Mouse (Mus musculus): Measurements from ENCODE around the gene Kcnab3. TPM values are rescaled to one million over a fixed set of nuclear protein-coding genes. Genes with fewer than 3 reads are reported as not detected.
A peak's percentile ranks its signal among the peaks of the same experiment; 100 is the strongest.

Gene Kcnab3
- polyA plus RNA-seq, 1 experiment from 2014 or later: 5.1 TPM

DNA sequence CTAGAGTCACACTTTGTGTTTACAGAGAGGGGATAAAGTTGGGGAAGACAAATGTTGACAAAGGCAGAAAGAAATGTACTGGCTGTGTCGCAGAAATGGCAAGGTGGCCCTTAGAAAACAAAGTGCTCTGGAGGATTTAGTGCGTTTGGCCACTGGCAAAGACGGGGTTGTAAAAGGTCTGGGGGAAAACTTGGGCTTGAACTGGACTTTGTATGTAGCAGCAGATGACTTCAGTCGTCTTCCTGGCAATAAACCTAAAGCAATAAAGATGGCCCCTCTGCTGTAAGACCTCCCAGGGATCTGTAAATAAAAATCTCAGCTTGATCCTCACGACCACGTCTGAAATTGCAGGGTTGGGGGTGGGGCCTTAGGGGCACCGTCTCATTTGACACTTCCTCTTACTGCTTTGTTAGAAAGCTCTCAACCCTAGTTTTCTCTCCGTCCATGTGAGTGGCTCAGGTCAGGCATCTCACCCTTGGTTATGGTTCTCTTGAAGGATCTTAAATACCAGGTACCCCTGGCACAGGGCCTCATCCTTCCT, 6.7 kb downstream of the Kcnab3 start:
- Histone ChIP-seq H3K4me2 (replicated peaks) (peak overlapping the region; percentile 62), H3K9ac (replicated peaks) (peak overlapping the region; percentile 67; the same call in 1 of the 2 replicates), H3K4me1 (peaks cover 16% of the 10 kb centered on the region), H3K9me3 (no peaks in the 10 kb centered on the region), H3K27me3 (no peaks in the 10 kb centered on the region), H3K36me3 (no peaks in the 10 kb centered on the region), H3K4me3 (peak overlapping the region; percentile 47), H3K27ac (replicated peaks) (peak overlapping the region; percentile 74)
- no peak for ATAC-seq (replicated peaks)
- WGBS: 49% methylated on average over 8 of the region's 8 CpGs

- no peak for ATAC-seq (replicated peaks)
- Histone ChIP-seq H3K27ac (replicated peaks) (no peak overlapping the region), H3K27me3 (no peaks in the 10 kb centered on the region), H3K4me1 (peaks cover 16% of the 10 kb centered on the region), H3K9me3 (no peaks in the 10 kb centered on the region), H3K9ac (replicated peaks) (no peak overlapping the region), H3K4me2 (replicated peaks) (no peak overlapping the region), H3K4me3 (no peak overlapping the region), H3K36me3 (no peaks in the 10 kb centered on the region)
- 67% methylated on average over 3 of the region's 3 CpGs for WGBS
These were observed 7.9 kb downstream of the Kcnab3 start for GRCm38 (mm10) chr11:69333922-69334321.

GRCm38 (mm10) chr11:69334796-69335195, 8.7 kb downstream of the Kcnab3 start:
- ATAC-seq (replicated peaks): no peak
- WGBS: 63% methylated on average over 4 of the region's 4 CpGs
- Histone ChIP-seq H3K9ac (replicated peaks) (no peak overlapping the region), H3K4me2 (replicated peaks) (no peak overlapping the region), H3K27ac (replicated peaks) (no peak overlapping the region), H3K4me1 (peaks cover 20% of the 10 kb centered on the region), H3K4me3 (no peak overlapping the region), H3K36me3 (no peaks in the 10 kb centered on the region), H3K9me3 (no peaks in the 10 kb centered on the region), H3K27me3 (no peaks in the 10 kb centered on the region)

GRCm38 (mm10) chr11:69340161-69341131, 14.4 kb downstream of the Kcnab3 start, which contains the start of gene Rnf227:
Gene Rnf227 (plus strand): TSS chr11:69340461.
- peak within 1 kb of the TSS; percentile 95 for H3K27ac ChIP-seq (replicated peaks)
- peak within 1 kb of the TSS; percentile 87 for H3K4me3 ChIP-seq
- no peaks in the 10 kb centered on the region for H3K9me3 ChIP-seq
- no peaks in the 10 kb centered on the region for H3K27me3 ChIP-seq
- peak within 1 kb of the TSS; percentile 98 for H3K4me2 ChIP-seq (replicated peaks)
- H3K4me1 ChIP-seq: peaks cover 23% of the 10 kb centered on the region
- 2% methylated on average over 93 of the region's 99 CpGs for whole genome bisulfite sequencing
- peak; percentile 92 for ATAC-seq (replicated peaks)
- H3K9ac ChIP-seq (replicated peaks): peak within 1 kb of the TSS; percentile 83
- peaks cover 28% of the 10 kb centered on the region for H3K36me3 ChIP-seq

- Histone ChIP-seq H3K9ac (replicated peaks) (no peak overlapping the region), H3K4me2 (replicated peaks) (no peak overlapping the region), H3K4me1 (peaks cover 6% of the 10 kb centered on the region), H3K36me3 (peaks cover 84% of the 10 kb centered on the region), H3K27ac (replicated peaks) (no peak overlapping the region), H3K4me3 (no peak overlapping the region), H3K9me3 (no peaks in the 10 kb centered on the region), H3K27me3 (no peaks in the 10 kb centered on the region)
- WGBS: 91% methylated on average over 26 of the region's 26 CpGs
- no peak for ATAC-seq (replicated peaks)
These were observed 20.4 kb downstream of the Kcnab3 start for GRCm38 (mm10) chr11:69346441-69346840.

- Histone ChIP-seq H3K4me2 (replicated peaks) (no peak overlapping the region), H3K9ac (replicated peaks) (no peak overlapping the region), H3K9me3 (no peaks in the 10 kb centered on the region), H3K4me1 (no peaks in the 10 kb centered on the region), H3K4me3 (no peak overlapping the region), H3K27me3 (no peaks in the 10 kb centered on the region), H3K36me3 (peaks cover 99% of the 10 kb centered on the region), H3K27ac (replicated peaks) (no peak overlapping the region)
- 96% methylated on average over 5 of the region's 5 CpGs for WGBS
- ATAC-seq (replicated peaks): no peak
These were observed 30.5 kb downstream of the Kcnab3 start for GRCm38 (mm10) chr11:69356544-69356943.

DNA sequence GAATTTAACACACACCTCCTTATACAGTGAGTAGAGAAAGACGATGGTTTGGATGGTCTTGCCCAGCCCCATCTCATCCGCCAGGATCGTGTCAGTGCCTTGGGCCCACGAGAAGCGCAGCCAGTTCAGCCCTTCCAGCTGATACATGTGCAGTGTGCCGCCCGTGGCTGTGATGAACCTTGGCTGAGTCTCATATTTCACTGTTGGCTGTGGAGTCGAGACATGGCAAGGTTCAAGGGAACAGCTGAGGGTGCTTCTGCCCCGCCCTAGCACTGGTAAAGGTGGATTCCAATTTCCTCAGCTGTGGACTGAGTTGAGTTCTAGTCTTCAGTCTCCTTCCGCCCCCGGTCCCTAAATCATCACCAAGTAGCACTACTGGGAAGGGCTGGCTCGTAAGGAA, 31.6 kb downstream of the Kcnab3 start:
- ATAC-seq (replicated peaks): no peak
- Histone ChIP-seq H3K4me3 (no peak overlapping the region), H3K36me3 (peaks cover 99% of the 10 kb centered on the region), H3K9ac (replicated peaks) (no peak overlapping the region), H3K4me1 (peaks cover 4% of the 10 kb centered on the region; the same call in 1 of the 2 replicates), H3K27me3 (no peaks in the 10 kb centered on the region), H3K4me2 (replicated peaks) (no peak overlapping the region), H3K27ac (replicated peaks) (no peak overlapping the region), H3K9me3 (no peaks in the 10 kb centered on the region)
- 96% methylated on average over 12 of the region's 12 CpGs for WGBS

- no peak overlapping the region for H3K4me2 ChIP-seq (replicated peaks)
- H3K36me3 ChIP-seq: peaks cover 69% of the 10 kb centered on the region
- no peak overlapping the region for H3K9ac ChIP-seq (replicated peaks)
- 45% methylated on average over 7 of the region's 7 CpGs for WGBS
- H3K27ac ChIP-seq (replicated peaks): peak overlapping the region; percentile 53
- peaks cover 32% of the 10 kb centered on the region for H3K4me1 ChIP-seq
- no peak overlapping the region for H3K4me3 ChIP-seq
- ATAC-seq (replicated peaks): no peak
- H3K9me3 ChIP-seq: no peaks in the 10 kb centered on the region
- no peaks in the 10 kb centered on the region for H3K27me3 ChIP-seq
These were observed 36.0 kb downstream of the Kcnab3 start for GRCm38 (mm10) chr11:69362021-69362420.

GRCm38 (mm10) chr11:69362479-69362878, 36.4 kb downstream of the Kcnab3 start:
- Histone ChIP-seq H3K4me2 (replicated peaks) (no peak overlapping the region), H3K9ac (replicated peaks) (no peak overlapping the region), H3K4me3 (no peak overlapping the region), H3K36me3 (peaks cover 64% of the 10 kb centered on the region), H3K4me1 (peaks cover 35% of the 10 kb centered on the region), H3K9me3 (no peaks in the 10 kb centered on the region), H3K27ac (replicated peaks) (no peak overlapping the region), H3K27me3 (no peaks in the 10 kb centered on the region)
- ATAC-seq (replicated peaks): no peak
- WGBS: 84% methylated on average over 2 of the region's 2 CpGs

DNA sequence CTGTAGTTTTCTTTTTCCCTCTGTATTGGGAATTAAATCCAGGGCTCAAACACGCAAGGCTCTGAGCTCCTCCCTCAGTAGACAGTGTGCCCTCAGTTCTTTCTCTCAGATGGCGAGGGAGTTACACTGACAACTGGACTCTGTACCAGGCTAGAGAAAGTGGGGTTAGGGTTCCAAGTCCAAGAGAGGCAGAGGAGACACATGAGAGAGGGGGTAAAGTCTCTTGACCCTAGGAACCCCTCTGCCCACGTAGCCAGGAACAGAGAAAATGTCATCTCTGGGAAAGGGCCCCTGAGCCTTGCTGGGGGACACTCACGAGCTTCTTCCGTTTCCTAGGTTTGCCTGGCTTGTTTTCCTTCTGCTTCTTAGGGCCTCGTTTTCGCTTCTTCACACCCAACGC, 38.3 kb downstream of the Kcnab3 start:
- H3K27me3 ChIP-seq: no peaks in the 10 kb centered on the region
- ATAC-seq (replicated peaks): no peak
- no peaks in the 10 kb centered on the region for H3K9me3 ChIP-seq
- peak overlapping the region; percentile 95 for H3K4me2 ChIP-seq (replicated peaks)
- no peak overlapping the region for H3K4me3 ChIP-seq
- peak overlapping the region; percentile 100 for H3K27ac ChIP-seq (replicated peaks)
- peak overlapping the region; percentile 28; the same call in 1 of the 2 replicates for H3K9ac ChIP-seq (replicated peaks)
- H3K4me1 ChIP-seq: peaks cover 41% of the 10 kb centered on the region
- H3K36me3 ChIP-seq: peaks cover 45% of the 10 kb centered on the region
- WGBS: 49% methylated on average over 8 of the region's 8 CpGs

GRCm38 (mm10) chr11:69364910-69365309, 38.9 kb downstream of the Kcnab3 start:
- peaks cover 45% of the 10 kb centered on the region for H3K4me1 ChIP-seq
- ATAC-seq (replicated peaks): peak; percentile 60

GRCm38 (mm10) chr11:69365722-69366121, 39.7 kb downstream of the Kcnab3 start:
- Histone ChIP-seq H3K9me3 (no peaks in the 10 kb centered on the region), H3K9ac (replicated peaks) (peak overlapping the region; percentile 100), H3K4me1 (peaks cover 50% of the 10 kb centered on the region), H3K27me3 (no peaks in the 10 kb centered on the region), H3K4me3 (peak overlapping the region; percentile 94), H3K4me2 (replicated peaks) (peak overlapping the region; percentile 95), H3K36me3 (peaks cover 32% of the 10 kb centered on the region), H3K27ac (replicated peaks) (peak overlapping the region; percentile 100)
- no peak for ATAC-seq (replicated peaks)
- 18% methylated on average over 6 of the region's 6 CpGs for WGBS

More at GRCm38 (mm10) chr11:69364910-69365309, 38.9 kb downstream of the Kcnab3 start:
- H3K4me2 ChIP-seq (replicated peaks): peak overlapping the region; percentile 95
- under 1% methylated on average over 6 of the region's 6 CpGs for WGBS
- no peaks in the 10 kb centered on the region for H3K27me3 ChIP-seq
- peaks cover 40% of the 10 kb centered on the region for H3K36me3 ChIP-seq
- peak overlapping the region; percentile 100 for H3K9ac ChIP-seq (replicated peaks)
- H3K4me3 ChIP-seq: peak overlapping the region; percentile 94
- H3K27ac ChIP-seq (replicated peaks): peak overlapping the region; percentile 100
- H3K9me3 ChIP-seq: no peaks in the 10 kb centered on the region

All from forebrain, embryonic 15.5 days (tissue).